Mouse (Mus musculus) C2C12 (cell line): ENCODE measurements at regions not wholly inside any gene's neighbourhood (a gene's known extent, or its start where the extent isn't known, plus 50 kb on each side); places are given as distances from the start of the nearest gene placed in this dataset.

Experiments used
- H3K27me3 ChIP-seq: one replicate; pipeline ENCODE4 v1.6.1; 2011; ENCODE audit not compliant: control insufficient read depth, insufficient read depth, insufficient read length
- H3K36me3 ChIP-seq: one replicate; pipeline ENCODE4 v1.6.1; 2011; ENCODE audit not compliant: control insufficient read depth, insufficient read depth
- H3K4me3 ChIP-seq: one replicate; pipeline ENCODE4 v1.5.1; 2011; ENCODE audit warnings: mild to moderate bottlenecking, control low read depth; ENCODE audit not compliant: poor library complexity, insufficient read depth, severe bottlenecking
- H3K79me2 ChIP-seq: one replicate; pipeline ENCODE4 v1.6.1; 2011; ENCODE audit not compliant: control insufficient read depth, insufficient read depth
- H3K79me3 ChIP-seq: one replicate; pipeline ENCODE4 v1.6.1; 2011; ENCODE audit warnings: low read depth, control low read depth
- H3ac ChIP-seq: one replicate; pipeline ENCODE3; 2011; ENCODE audit warnings: low read depth; ENCODE audit not compliant: control insufficient read depth, insufficient read length
- CEBPB ChIP-seq: IDR thresholded peaks from one replicate; pipeline ENCODE4 v1.6.1; 2011; ENCODE audit warnings: low read depth, mild to moderate bottlenecking, control low read depth, moderate library complexity
- CTCF ChIP-seq: IDR thresholded peaks from one replicate; pipeline ENCODE4 v1.5.1; 2011; ENCODE audit not compliant: control insufficient read depth, insufficient read depth, insufficient read length
- FOSL1 ChIP-seq: IDR thresholded peaks from one replicate; pipeline ENCODE4 v1.8.0; 2011; ENCODE audit warnings: mild to moderate bottlenecking, low read length; ENCODE audit not compliant: poor library complexity, insufficient read depth, severe bottlenecking
- MAX ChIP-seq: IDR thresholded peaks from one replicate; pipeline ENCODE4 v1.6.1; 2011; ENCODE audit warnings: mild to moderate bottlenecking, control low read depth
- MYOD1 ChIP-seq: IDR thresholded peaks from one replicate; pipeline ENCODE4 v1.6.1; 2011; ENCODE audit warnings: low read depth; ENCODE audit not compliant: control insufficient read depth, insufficient read length
- MYOG ChIP-seq: IDR thresholded peaks from one replicate; pipeline ENCODE4 v1.6.1; 2011; ENCODE audit not compliant: control insufficient read depth, insufficient read length; ENCODE audit errors: extremely low read depth
- USF1 ChIP-seq: IDR thresholded peaks from one replicate; pipeline ENCODE4 v1.6.1; 2011; ENCODE audit warnings: low read depth, mild to moderate bottlenecking, control low read depth, moderate library complexity

- H3K27me3 ChIP-seq, result no peaks in the 10 kb centered on the region
- H3ac ChIP-seq, result no peak overlapping the region
- TF ChIP-seq CTCF (no peak), USF1 (no peak), CEBPB (no peak), FOSL1 (no peak), MYOD1 (no peak), MYOG (no peak), MAX (no peak)
- no peaks in the 10 kb centered on the region for H3K79me2 ChIP-seq
- no peaks in the 10 kb centered on the region for H3K79me3 ChIP-seq
- no peaks in the 10 kb centered on the region for H3K36me3 ChIP-seq
- H3K4me3 ChIP-seq, result no peak overlapping the region
Measured at GRCm38 (mm10) chr8:78099091-78099490, 114.0 kb upstream of the Ttc29 start.

- Histone ChIP-seq H3K79me3 (no peaks in the 10 kb centered on the region), H3K4me3 (no peak overlapping the region), H3ac (no peak overlapping the region), H3K27me3 (no peaks in the 10 kb centered on the region), H3K79me2 (no peaks in the 10 kb centered on the region), H3K36me3 (no peaks in the 10 kb centered on the region)
- TF ChIP-seq CTCF, result no peak
- TF ChIP-seq CEBPB, result no peak
Measured at GRCm38 (mm10) chr8:78107339-78107738, 105.8 kb upstream of the Ttc29 start.

- no peak overlapping the region for H3K4me3 ChIP-seq
- no peak overlapping the region for H3ac ChIP-seq
- H3K79me2 ChIP-seq, result no peaks in the 10 kb centered on the region
- TF ChIP-seq CTCF (no peak), CEBPB (no peak), MYOG (no peak), MAX (no peak), MYOD1 (no peak), FOSL1 (no peak), USF1 (no peak)
- no peaks in the 10 kb centered on the region for H3K36me3 ChIP-seq
- H3K79me3 ChIP-seq, result no peaks in the 10 kb centered on the region
- H3K27me3 ChIP-seq, result no peaks in the 10 kb centered on the region
Measured at GRCm38 (mm10) chr8:78110003-78110649, 103.0 kb upstream of the Ttc29 start.

GRCm38 (mm10) chr8:78113105-78113504 is 100.0 kb upstream of the Ttc29 start:
- Histone ChIP-seq H3K79me3 (no peaks in the 10 kb centered on the region), H3ac (no peak overlapping the region)
- no peak for TF ChIP-seq FOSL1
- no peak for TF ChIP-seq CTCF
- no peak for TF ChIP-seq MYOD1
- no peak for TF ChIP-seq MAX
- no peak for TF ChIP-seq CEBPB
- no peak for TF ChIP-seq USF1
- no peak for TF ChIP-seq MYOG

GRCm38 (mm10) chr8:78114512-78114911 is 98.6 kb upstream of the Ttc29 start:
- Histone ChIP-seq H3K4me3 (no peak overlapping the region), H3K36me3 (no peaks in the 10 kb centered on the region)
- TF ChIP-seq CEBPB (no peak), MAX (no peak), CTCF (no peak), MYOD1 (no peak), MYOG (no peak), FOSL1 (no peak)

More at GRCm38 (mm10) chr8:78113105-78113504, 100.0 kb upstream of the Ttc29 start:
- Histone ChIP-seq H3K36me3 (no peaks in the 10 kb centered on the region), H3K4me3 (no peak overlapping the region), H3K79me2 (no peaks in the 10 kb centered on the region), H3K27me3 (no peaks in the 10 kb centered on the region)

GRCm38 (mm10) chr8:78117191-78117590 is 95.9 kb upstream of the Ttc29 start:
- H3K27me3 ChIP-seq, result no peaks in the 10 kb centered on the region
- H3K79me2 ChIP-seq, result no peaks in the 10 kb centered on the region
- no peaks in the 10 kb centered on the region for H3K79me3 ChIP-seq
- no peak overlapping the region for H3ac ChIP-seq
- TF ChIP-seq CEBPB, result no peak
- TF ChIP-seq CTCF, result no peak
- no peak for TF ChIP-seq USF1
- no peak for TF ChIP-seq MYOD1
- TF ChIP-seq MAX, result no peak
- no peak for TF ChIP-seq FOSL1
- TF ChIP-seq MYOG, result no peak
- no peak overlapping the region for H3K4me3 ChIP-seq
- H3K36me3 ChIP-seq, result no peaks in the 10 kb centered on the region

More at GRCm38 (mm10) chr8:78114512-78114911, 98.6 kb upstream of the Ttc29 start:
- Histone ChIP-seq H3K79me2 (no peaks in the 10 kb centered on the region), H3K79me3 (no peaks in the 10 kb centered on the region), H3K27me3 (no peaks in the 10 kb centered on the region), H3ac (no peak overlapping the region)
